Mouse (Mus musculus) megakaryocyte, embryonic 14.5 days (primary cell): ENCODE measurements at regions not wholly inside any gene's neighbourhood (a gene's known extent, or its start where the extent isn't known, plus 50 kb on each side); places are given as distances from the start of the nearest gene placed in this dataset.

Source experiments
- H3K27me3 ChIP-seq: replicated peaks from 2 replicates; pipeline ENCODE3; 2012; ENCODE audit warnings: inconsistent platforms
- H3K36me3 ChIP-seq: replicated peaks from 2 replicates; pipeline ENCODE3; 2012; ENCODE audit warnings: low read length, inconsistent platforms, mixed read lengths
- H3K4me1 ChIP-seq: 2 replicates; pipeline ENCODE4 v1.6.1; 2012; ENCODE audit warnings: inconsistent platforms
- H3K4me3 ChIP-seq: replicated peaks from 2 replicates; pipeline ENCODE3; 2012; ENCODE audit warnings: moderate library complexity, mild to moderate bottlenecking, inconsistent platforms
- H3K9me3 ChIP-seq: 2 replicates; pipeline ENCODE4 v1.6.1; 2012; ENCODE audit warnings: inconsistent platforms
- FLI1 ChIP-seq: IDR thresholded peaks from 2 replicates; pipeline ENCODE4 v1.6.1; 2012; ENCODE audit warnings: low read length, inconsistent platforms, mixed read lengths
- GATA1 ChIP-seq: IDR thresholded peaks from 3 replicates; pipeline ENCODE4 v1.6.1; 2012; ENCODE audit warnings: mixed read lengths, low read length, inconsistent platforms, borderline replicate concordance

- Histone ChIP-seq H3K4me3 (no peak overlapping the region), H3K36me3 (no peaks in the 10 kb centered on the region), H3K27me3 (no peaks in the 10 kb centered on the region), H3K4me1 (no peaks in the 10 kb centered on the region), H3K9me3 (no peaks in the 10 kb centered on the region)
- TF ChIP-seq FLI1 (no peak), GATA1 (no peak)
Observed at GRCm38 (mm10) chr6:109125447-109125846, 297.0 kb downstream of the Edem1 start.

- no peaks in the 10 kb centered on the region for H3K27me3 ChIP-seq
- H3K4me1 ChIP-seq = no peaks in the 10 kb centered on the region
- no peak overlapping the region for H3K4me3 ChIP-seq
- no peaks in the 10 kb centered on the region for H3K9me3 ChIP-seq
- TF ChIP-seq GATA1 (no peak), FLI1 (no peak)
- no peaks in the 10 kb centered on the region for H3K36me3 ChIP-seq
Observed at GRCm38 (mm10) chr6:109127203-109127602, 298.8 kb downstream of the Edem1 start.

GRCm38 (mm10) chr6:109146111-109146510 lies 317.7 kb downstream of the Edem1 start:
- H3K27me3 ChIP-seq = peaks cover 3% of the 10 kb centered on the region
- H3K4me1 ChIP-seq = peaks cover 3% of the 10 kb centered on the region; the same call in 1 of the 2 replicates
- H3K36me3 ChIP-seq = no peaks in the 10 kb centered on the region
- H3K4me3 ChIP-seq = no peak overlapping the region
- no peak for TF ChIP-seq FLI1
- no peak for TF ChIP-seq GATA1
- no peaks in the 10 kb centered on the region for H3K9me3 ChIP-seq

GRCm38 (mm10) chr6:109149043-109149442 lies 320.6 kb downstream of the Edem1 start:
- peaks cover 21% of the 10 kb centered on the region for H3K4me1 ChIP-seq
- H3K9me3 ChIP-seq = no peaks in the 10 kb centered on the region
- TF ChIP-seq FLI1 = no peak
- no peak for TF ChIP-seq GATA1
- H3K36me3 ChIP-seq = no peaks in the 10 kb centered on the region
- no peak overlapping the region for H3K4me3 ChIP-seq
- peaks cover 3% of the 10 kb centered on the region for H3K27me3 ChIP-seq

- Histone ChIP-seq H3K4me3 (no peak overlapping the region), H3K9me3 (no peaks in the 10 kb centered on the region), H3K4me1 (peaks cover 23% of the 10 kb centered on the region), H3K36me3 (no peaks in the 10 kb centered on the region), H3K27me3 (no peaks in the 10 kb centered on the region)
- no peak for TF ChIP-seq FLI1
- TF ChIP-seq GATA1 = no peak
Observed at GRCm38 (mm10) chr6:109150023-109150911, 321.8 kb downstream of the Edem1 start.

GRCm38 (mm10) chr6:109150912-109151256 lies 322.4 kb downstream of the Edem1 start:
- Histone ChIP-seq H3K9me3 (no peaks in the 10 kb centered on the region), H3K4me1 (peaks cover 23% of the 10 kb centered on the region), H3K27me3 (no peaks in the 10 kb centered on the region), H3K4me3 (no peak overlapping the region), H3K36me3 (no peaks in the 10 kb centered on the region)
- TF ChIP-seq FLI1 (no peak), GATA1 (no peak)

- H3K9me3 ChIP-seq = no peaks in the 10 kb centered on the region
- no peaks in the 10 kb centered on the region for H3K27me3 ChIP-seq
- no peaks in the 10 kb centered on the region for H3K36me3 ChIP-seq
- TF ChIP-seq GATA1 (no peak), FLI1 (no peak)
- peak overlapping the region; percentile 39 for H3K4me3 ChIP-seq
- peaks cover 23% of the 10 kb centered on the region for H3K4me1 ChIP-seq
Observed at GRCm38 (mm10) chr6:109153624-109154023, 325.2 kb downstream of the Edem1 start.

GRCm38 (mm10) chr6:109159561-109159960 lies 331.1 kb downstream of the Edem1 start:
- peaks cover 6% of the 10 kb centered on the region for H3K4me1 ChIP-seq
- peaks cover 6% of the 10 kb centered on the region for H3K9me3 ChIP-seq
- H3K36me3 ChIP-seq = no peaks in the 10 kb centered on the region
- H3K27me3 ChIP-seq = no peaks in the 10 kb centered on the region
- H3K4me3 ChIP-seq = no peak overlapping the region
- no peak for TF ChIP-seq FLI1
- TF ChIP-seq GATA1 = no peak

- no peaks in the 10 kb centered on the region for H3K4me1 ChIP-seq
- H3K27me3 ChIP-seq = no peaks in the 10 kb centered on the region
- TF ChIP-seq FLI1 = no peak
- TF ChIP-seq GATA1 = no peak
- no peak overlapping the region for H3K4me3 ChIP-seq
- no peaks in the 10 kb centered on the region for H3K9me3 ChIP-seq
- no peaks in the 10 kb centered on the region for H3K36me3 ChIP-seq
Observed at GRCm38 (mm10) chr6:109167439-109167838, 339.0 kb downstream of the Edem1 start.

GRCm38 (mm10) chr6:109172104-109172850 lies 343.8 kb downstream of the Edem1 start:
- TF ChIP-seq FLI1 (no peak), GATA1 (no peak)
- Histone ChIP-seq H3K4me1 (no peaks in the 10 kb centered on the region; the same call in 1 of the 2 replicates), H3K9me3 (no peaks in the 10 kb centered on the region), H3K4me3 (no peak overlapping the region), H3K27me3 (no peaks in the 10 kb centered on the region), H3K36me3 (no peaks in the 10 kb centered on the region)
